Mouse (Mus musculus) bone marrow macrophage, adult 2 months (primary cell): ENCODE measurements around the gene Pitpnm3.

ENCODE experiments used
- CTCF ChIP-seq: IDR thresholded peaks from 2 replicates; pipeline ENCODE4 v1.5.1; 2012; ENCODE audit warnings: low read depth, mild to moderate bottlenecking, low read length, moderate library complexity
- POLR2A ChIP-seq: IDR thresholded peaks from 2 replicates; pipeline ENCODE4 v1.6.1; 2012; ENCODE audit warnings: mild to moderate bottlenecking, low read depth, low read length, borderline replicate concordance

DNA sequence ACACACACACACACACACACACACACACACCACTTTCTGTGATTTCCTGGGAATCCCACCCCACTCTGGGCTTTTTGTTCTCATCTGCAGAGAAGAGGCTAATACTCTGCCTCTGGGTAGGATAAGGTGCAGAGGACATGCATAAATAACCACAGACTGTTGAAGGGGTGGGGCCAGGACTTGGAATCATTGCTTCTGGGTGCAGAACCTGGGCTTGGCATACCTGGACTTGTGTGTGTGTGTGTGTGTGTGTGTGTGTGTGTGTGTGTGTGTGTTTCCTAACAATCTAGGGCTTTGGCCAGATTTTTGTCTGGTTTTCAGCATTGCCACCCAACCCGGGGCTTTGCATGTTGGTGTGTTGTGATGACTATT lies 10.3 kb upstream of the Pitpnm3 start:
- TF ChIP-seq CTCF, result no peak
- TF ChIP-seq POLR2A, result no peak
